Mouse (Mus musculus) stomach, postnatal 0 days (tissue): Measurements from ENCODE around the gene Lxn. TPM values are rescaled to one million over a fixed set of nuclear protein-coding genes. Genes with fewer than 3 reads are reported as not detected.

ENCODE experiments used
- ATAC-seq: fragments of 200-750 bp; cut with Nextera tagmentation; 2 replicates; pipeline ENCODE4 v1.8.0; 2017; ENCODE audit not compliant: low FRiP score, low TSS enrichment
- DNase-seq: peaks from one replicate; pipeline ENCODE4 v3.0.0-alpha.2; 2016; ENCODE audit warnings: low spot score
- H3K27ac ChIP-seq: fragments of 300-500 bp; sonication (generic); replicated peaks from 2 replicates; pipeline ENCODE4 v1.5.1; 2014; ENCODE audit warnings: mild to moderate bottlenecking, control low read depth
- H3K27me3 ChIP-seq: fragments of 300-500 bp; sonication (generic); 2 replicates; pipeline ENCODE4 v1.6.1; 2014; ENCODE audit warnings: low read length; ENCODE audit not compliant: control insufficient read depth, insufficient read depth
- H3K36me3 ChIP-seq: fragments of 300-500 bp; sonication (generic); 2 replicates; pipeline ENCODE4 v1.6.1; 2014; ENCODE audit warnings: low read length, mixed read lengths; ENCODE audit not compliant: control insufficient read depth, insufficient read depth
- H3K4me1 ChIP-seq: fragments of 300-500 bp; sonication (generic); replicated peaks from 2 replicates; pipeline ENCODE4 v1.6.1; 2014; ENCODE audit warnings: antibody characterized with exemption; ENCODE audit not compliant: control insufficient read depth, insufficient read depth
- H3K4me2 ChIP-seq: fragments of 300-500 bp; sonication (generic); replicated peaks from 2 replicates; pipeline ENCODE4 v1.6.1; 2014; ENCODE audit warnings: low read depth, mild to moderate bottlenecking, control low read depth, moderate library complexity
- H3K4me3 ChIP-seq: fragments of 300-500 bp; sonication (generic); 2 replicates; pipeline ENCODE4 v1.5.1; 2014; ENCODE audit warnings: low read depth, low read length, control low read depth
- H3K9ac ChIP-seq: fragments of 300-500 bp; sonication (generic); 2 replicates; pipeline ENCODE4 v1.6.1; 2014; ENCODE audit warnings: mild to moderate bottlenecking, low read length, control low read depth, mixed read lengths
- H3K9me3 ChIP-seq: fragments of 300-500 bp; sonication (generic); 2 replicates; pipeline ENCODE4 v1.6.1; 2016; ENCODE audit warnings: low read length; ENCODE audit not compliant: control insufficient read depth
- CTCF ChIP-seq: IDR thresholded peaks from 2 replicates; pipeline ENCODE4 v1.5.1; 2016; ENCODE audit warnings: antibody characterized with exemption, low read depth, mild to moderate bottlenecking, moderate library complexity
- EP300 ChIP-seq: optimal IDR thresholded peaks from 2 replicates; pipeline ENCODE3; 2016; ENCODE audit warnings: antibody characterized with exemption
- WGBS: fragments of 180-500 bp; shearing (Covaris S2); extraction: QIAGEN DNeasy Blood & Tissue Kit; methylation state at CpG from one replicate; pipeline ENCODE4 v1.1.7; 2014; 5-methylcytosine and 5-hydroxymethylcytosine counted together
- polyA plus RNA-seq: library from polyadenylated mRNA; unstranded; fragments of >200 nt; fragmentation: Nextera tagmentation; extraction: Ambion mirVana; gene quantifications from 2 replicates; pipeline ENCODE4 v1.2.1, GENCODE M21; 2015

Gene Lxn
- 65.7 and 71.8 TPM in 2 replicates for polyA plus RNA-seq

- H3K36me3 ChIP-seq = no peaks in the 10 kb centered on the region; the same call in 1 of the 2 replicates
- peak; percentile 95 for ATAC-seq
- peak within 1 kb of the TSS; percentile 66 for H3K9ac ChIP-seq
- H3K4me3 ChIP-seq = peak within 1 kb of the TSS; percentile 67
- peak within 1 kb of the TSS; percentile 85 for H3K4me2 ChIP-seq
- WGBS = under 1% methylated on average over 41 of the region's 43 CpGs
- H3K4me1 ChIP-seq = no peaks in the 10 kb centered on the region
- TF ChIP-seq CTCF (peak; percentile 56), EP300 (no peak)
- DNase-seq = peak; percentile 88
- no peaks in the 10 kb centered on the region for H3K9me3 ChIP-seq
- no peaks in the 10 kb centered on the region for H3K27me3 ChIP-seq
- H3K27ac ChIP-seq = peak within 1 kb of the TSS; percentile 77
Measured at GRCm38 (mm10) chr3:67463450-67464372, at the start of gene Lxn. Gene Lxn, minus strand, starts transcription at chr3:67463926.

- no peak overlapping the region for H3K4me2 ChIP-seq
- 1% methylated on average over 5 of the region's 5 CpGs for WGBS
- DNase-seq (peak; percentile 72), ATAC-seq (no peak)
- no peaks in the 10 kb centered on the region for H3K36me3 ChIP-seq
- no peak overlapping the region for H3K9ac ChIP-seq
- no peaks in the 10 kb centered on the region for H3K27me3 ChIP-seq
- H3K9me3 ChIP-seq = no peaks in the 10 kb centered on the region
- peak; percentile 93 for TF ChIP-seq CTCF
- TF ChIP-seq EP300 = no peak
- no peak overlapping the region for H3K4me3 ChIP-seq
- H3K4me1 ChIP-seq = no peaks in the 10 kb centered on the region
- no peak overlapping the region for H3K27ac ChIP-seq
Measured at GRCm38 (mm10) chr3:67512807-67513206, 49.1 kb upstream of the Lxn start.

- H3K36me3 ChIP-seq = no peaks in the 10 kb centered on the region
- 80% methylated on average over 10 of the region's 10 CpGs for WGBS
- no peak overlapping the region for H3K4me3 ChIP-seq
- ATAC-seq = no peak
- DNase-seq = no peak
- H3K4me1 ChIP-seq = no peaks in the 10 kb centered on the region
- no peak overlapping the region for H3K9ac ChIP-seq
- H3K27me3 ChIP-seq = no peaks in the 10 kb centered on the region
- TF ChIP-seq EP300 = no peak
- TF ChIP-seq CTCF = no peak
- no peak overlapping the region for H3K27ac ChIP-seq
- no peaks in the 10 kb centered on the region for H3K9me3 ChIP-seq
- H3K4me2 ChIP-seq = no peak overlapping the region
Measured at GRCm38 (mm10) chr3:67508216-67508892, 44.6 kb upstream of the Lxn start.

GRCm38 (mm10) chr3:67505286-67505685 is 41.6 kb upstream of the Lxn start:
- Histone ChIP-seq H3K27me3 (no peaks in the 10 kb centered on the region), H3K9me3 (no peaks in the 10 kb centered on the region), H3K4me1 (no peaks in the 10 kb centered on the region), H3K27ac (no peak overlapping the region), H3K4me2 (no peak overlapping the region), H3K9ac (no peak overlapping the region), H3K4me3 (no peak overlapping the region), H3K36me3 (no peaks in the 10 kb centered on the region)
- no peak for ATAC-seq
- 71% methylated on average over 2 of the region's 2 CpGs for WGBS
- TF ChIP-seq CTCF (no peak), EP300 (no peak)
- DNase-seq = no peak

- H3K4me2 ChIP-seq = no peak overlapping the region
- H3K4me3 ChIP-seq = no peak overlapping the region
- ATAC-seq (no peak), DNase-seq (no peak)
- H3K9ac ChIP-seq = no peak overlapping the region
- H3K4me1 ChIP-seq = no peaks in the 10 kb centered on the region
- H3K36me3 ChIP-seq = no peaks in the 10 kb centered on the region
- H3K27me3 ChIP-seq = no peaks in the 10 kb centered on the region
- WGBS = 17% methylated on average over 3 of the region's 3 CpGs
- TF ChIP-seq CTCF = no peak
- no peak for TF ChIP-seq EP300
- no peak overlapping the region for H3K27ac ChIP-seq
- H3K9me3 ChIP-seq = no peaks in the 10 kb centered on the region
Measured at GRCm38 (mm10) chr3:67503878-67504277, 40.2 kb upstream of the Lxn start.
